Mouse (Mus musculus) bone marrow, adult 2 months (tissue): ENCODE measurements around the gene Anks1b.

Experiments
- CTCF ChIP-seq: fragments of 200-500 bp; IDR thresholded peaks from 2 replicates; pipeline ENCODE4 v1.5.1; 2011; ENCODE audit warnings: low read length, control low read depth; ENCODE audit not compliant: control insufficient read depth, insufficient read depth
- POLR2A ChIP-seq: fragments of 200-500 bp; IDR thresholded peaks from 2 replicates; pipeline ENCODE4 v1.6.1; 2011; ENCODE audit warnings: low read depth, mild to moderate bottlenecking, control low read depth, low read length, borderline replicate concordance; ENCODE audit not compliant: control insufficient read depth

DNA sequence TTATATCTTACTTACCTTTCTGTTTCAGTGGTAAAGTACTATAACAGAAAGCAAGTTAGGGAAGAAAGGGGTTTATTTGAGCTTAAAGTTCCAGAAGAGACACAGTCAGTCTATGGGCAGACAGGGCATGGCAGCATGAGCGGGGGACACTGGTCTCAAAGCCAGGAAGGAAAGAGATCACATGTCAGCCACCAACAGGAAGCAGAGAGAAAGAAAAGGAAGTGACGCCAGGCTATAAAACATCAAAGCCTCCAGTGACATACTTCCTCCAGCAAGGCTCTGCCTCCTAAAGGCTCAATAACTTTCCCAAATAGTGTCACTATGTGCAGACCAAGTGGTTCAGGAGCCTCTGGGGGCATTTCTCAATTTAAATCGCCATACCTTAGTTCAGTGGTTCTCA, 4.5 kb upstream of the Anks1b start:
- TF ChIP-seq CTCF: no peak
- TF ChIP-seq POLR2A: no peak
